Mouse (Mus musculus): ENCODE results near the gene 1700049E17Rik2.
"Not testable (repeated sequence)": the region's sequence is repeated elsewhere in the genome, so short reads cannot be mapped to it uniquely, and the experiment has no call there.

1700049E17Rik2 gene

DNA sequence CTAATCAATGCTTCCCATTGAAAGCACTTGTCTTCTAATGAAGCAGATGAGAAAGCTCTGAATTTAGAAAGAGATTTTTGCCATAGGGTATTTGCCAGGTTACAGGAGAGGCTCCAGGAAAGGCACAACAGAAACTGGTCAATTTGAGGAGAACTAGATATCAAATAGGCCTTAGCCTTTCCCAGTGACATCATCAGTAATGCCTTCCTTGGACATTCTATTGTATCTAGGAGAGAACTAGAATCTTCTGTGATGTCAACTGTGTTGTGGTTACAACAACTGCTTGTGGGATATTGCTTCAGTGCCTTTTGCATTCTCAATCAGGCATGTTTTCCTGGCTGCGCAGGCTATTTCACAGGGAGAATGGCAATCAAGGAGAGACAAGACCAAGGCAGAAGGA, at the start of gene 1700049E17Rik2:
1700049E17Rik2 (plus strand) TSS at position 301 of the 400 bp plus-strand sequence.
- not testable (repeated sequence) for DNase-seq (ENCODE audit: low read depth, low spot score)

DNA sequence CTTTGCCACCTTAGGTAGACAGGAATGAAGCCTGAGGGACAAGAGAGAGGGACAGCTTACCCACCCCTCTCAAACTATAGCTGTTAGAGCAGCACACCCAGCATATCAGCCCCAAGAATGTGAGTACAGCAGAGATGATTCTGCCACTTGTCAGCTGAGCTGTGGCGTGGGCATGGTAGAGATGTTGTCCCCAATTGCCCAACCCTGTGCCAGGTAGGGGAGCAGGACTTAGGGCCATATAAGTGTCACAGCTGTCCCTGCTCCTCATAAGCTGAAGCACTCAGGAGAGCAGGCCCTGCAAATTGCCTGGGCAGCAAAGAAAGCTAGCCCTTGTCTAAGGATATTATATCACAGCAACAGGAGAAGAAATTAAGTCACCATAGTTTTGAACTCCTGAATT, 48.3 kb upstream of the 1700049E17Rik2 start:
- not testable (repeated sequence) for DNase-seq (ENCODE audit: low read depth, low spot score)

- not testable (repeated sequence) for DNase-seq (ENCODE audit: low read depth, low spot score)
Observed at GRCm38 (mm10) chr14:41555483-41555882, 17.5 kb upstream of the 1700049E17Rik2 start, which contains the start of gene Gm7970. Gene Gm7970 (minus strand): TSS chr14:41555583.

DNA sequence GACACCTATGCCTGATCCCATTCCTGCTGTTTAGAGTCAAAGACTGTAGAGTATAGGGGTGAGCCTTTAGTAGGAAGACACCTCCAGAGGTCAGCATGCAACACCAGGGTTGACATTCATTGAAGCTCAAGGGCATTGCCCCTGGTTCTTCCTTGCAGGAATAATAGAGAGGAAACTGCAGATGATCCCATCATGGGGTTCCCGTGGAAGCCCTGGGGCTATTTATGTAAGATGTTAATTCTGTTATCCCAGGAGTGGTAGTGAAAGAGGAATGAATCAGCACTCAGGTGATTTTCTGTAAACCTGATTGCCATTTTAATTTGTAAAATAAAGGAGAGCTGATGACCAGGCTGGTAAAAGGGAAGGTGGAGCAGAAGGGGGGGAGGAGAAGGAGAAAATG, 13.3 kb downstream of the 1700049E17Rik2 start:
- DNase-seq (ENCODE audit: low read depth, low spot score), result not testable (repeated sequence)

DNA sequence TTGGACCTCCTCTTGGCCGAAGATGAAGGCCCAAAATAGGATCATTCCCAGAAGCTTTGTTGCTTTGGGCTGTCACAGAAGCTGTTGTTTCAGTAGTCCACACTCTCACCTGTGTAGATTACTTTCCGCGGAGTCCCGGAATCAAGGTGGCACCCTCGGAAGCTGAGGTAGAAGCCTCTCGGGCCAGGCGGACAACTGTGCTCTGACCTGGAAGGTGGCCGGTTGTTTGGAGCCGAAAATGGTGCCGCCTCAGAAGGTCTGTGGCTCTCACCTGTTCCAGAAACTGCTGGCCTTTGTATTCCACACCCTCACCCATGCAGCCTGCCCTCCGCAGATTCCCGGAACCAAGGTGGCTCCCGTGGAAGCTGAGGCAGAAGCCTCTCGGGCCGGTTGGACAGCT, 27.9 kb downstream of the 1700049E17Rik2 start:
- DNase-seq (ENCODE audit: low read depth, low spot score), result not testable (repeated sequence)

DNA sequence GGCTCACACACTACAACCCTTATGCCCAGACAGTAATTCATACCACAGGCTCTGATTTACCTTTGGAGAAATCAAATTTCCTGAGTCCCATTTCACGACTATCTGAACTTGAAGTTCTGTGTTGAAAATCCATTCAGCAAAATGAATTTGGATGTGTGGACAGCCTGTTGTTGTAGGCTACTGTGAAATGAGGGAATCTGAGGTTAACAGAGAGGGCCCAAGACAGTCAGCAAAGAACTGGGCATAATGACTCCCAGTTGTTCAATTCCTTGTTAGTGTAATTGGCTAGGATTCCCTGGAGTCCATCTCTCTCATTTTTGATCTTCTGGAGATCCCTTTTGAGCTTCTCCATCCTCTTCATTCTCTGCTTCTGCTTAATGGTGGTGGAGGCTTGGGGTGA, 37.7 kb downstream of the 1700049E17Rik2 start:
- DNase-seq (ENCODE audit: low read depth, low spot score), result not testable (repeated sequence)

DNA sequence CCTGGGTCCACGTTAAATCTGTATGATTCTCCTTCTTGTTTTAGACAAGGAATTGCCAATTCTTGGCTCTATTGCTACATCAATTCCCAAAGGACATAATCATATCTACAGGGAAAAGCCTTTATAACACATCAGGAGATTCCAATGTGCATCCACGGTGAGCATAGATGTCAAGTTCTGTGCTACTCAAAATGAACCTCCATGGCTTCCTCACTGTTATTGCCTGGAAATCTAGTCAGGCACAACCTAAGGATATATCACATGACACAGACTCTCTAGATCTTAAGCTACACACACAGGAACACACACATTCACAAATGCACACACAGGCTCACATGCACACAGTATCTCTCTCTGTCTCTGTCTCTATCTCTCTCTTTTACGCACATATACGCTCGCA, 49.5 kb downstream of the 1700049E17Rik2 start:
- not testable (repeated sequence) for DNase-seq (ENCODE audit: low read depth, low spot score)

DNA sequence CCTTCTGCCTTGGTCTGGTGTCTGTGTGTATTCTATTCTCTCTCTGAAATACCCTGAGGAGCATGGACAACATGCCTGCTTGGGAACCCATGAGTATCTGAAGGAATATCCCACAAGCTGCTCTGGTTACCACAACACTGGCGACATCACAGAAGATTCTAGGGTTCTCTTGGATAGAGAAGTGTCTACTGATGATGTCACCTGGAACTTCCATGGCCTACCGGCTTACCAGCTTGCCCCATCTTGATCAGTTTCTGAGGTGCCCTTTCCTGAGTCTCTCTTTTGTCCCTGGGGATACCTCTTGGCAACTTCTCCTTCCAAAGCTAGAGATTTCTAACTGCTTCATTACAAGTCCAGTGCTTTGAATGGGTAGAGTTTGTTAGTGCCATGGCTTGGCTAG, 51.5 kb downstream of the 1700049E17Rik2 start, which contains the start of gene Gm3072:
Gm3072 (minus strand) TSS at position 101 of the 400 bp plus-strand sequence.
- DNase-seq (ENCODE audit: low read depth, low spot score), result not testable (repeated sequence)

DNA sequence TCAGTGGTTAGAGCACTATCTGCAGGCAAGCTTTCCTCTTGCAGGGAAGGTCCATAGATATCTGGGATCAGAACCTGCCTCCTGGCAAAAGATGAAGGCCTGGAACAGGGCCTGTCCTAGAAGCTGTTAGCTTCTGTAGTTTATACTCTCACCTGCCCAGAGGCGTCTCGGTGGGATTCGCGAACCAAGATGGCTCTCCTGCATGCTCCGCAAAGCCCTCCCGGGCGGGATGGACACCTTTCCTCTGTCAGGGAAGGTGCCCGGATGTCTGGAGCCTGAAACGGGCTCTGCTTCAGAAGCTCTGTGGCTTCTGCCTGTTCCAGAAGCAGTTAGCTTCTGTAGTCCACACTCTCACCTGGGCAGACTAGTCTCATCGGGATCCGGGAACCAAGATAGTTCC, 57.1 kb downstream of the 1700049E17Rik2 start:
- DNase-seq (ENCODE audit: low read depth, low spot score), result not testable (repeated sequence)
